ENCODE assay signal across 11 mouse cellular contexts in the genomic region with DNA sequence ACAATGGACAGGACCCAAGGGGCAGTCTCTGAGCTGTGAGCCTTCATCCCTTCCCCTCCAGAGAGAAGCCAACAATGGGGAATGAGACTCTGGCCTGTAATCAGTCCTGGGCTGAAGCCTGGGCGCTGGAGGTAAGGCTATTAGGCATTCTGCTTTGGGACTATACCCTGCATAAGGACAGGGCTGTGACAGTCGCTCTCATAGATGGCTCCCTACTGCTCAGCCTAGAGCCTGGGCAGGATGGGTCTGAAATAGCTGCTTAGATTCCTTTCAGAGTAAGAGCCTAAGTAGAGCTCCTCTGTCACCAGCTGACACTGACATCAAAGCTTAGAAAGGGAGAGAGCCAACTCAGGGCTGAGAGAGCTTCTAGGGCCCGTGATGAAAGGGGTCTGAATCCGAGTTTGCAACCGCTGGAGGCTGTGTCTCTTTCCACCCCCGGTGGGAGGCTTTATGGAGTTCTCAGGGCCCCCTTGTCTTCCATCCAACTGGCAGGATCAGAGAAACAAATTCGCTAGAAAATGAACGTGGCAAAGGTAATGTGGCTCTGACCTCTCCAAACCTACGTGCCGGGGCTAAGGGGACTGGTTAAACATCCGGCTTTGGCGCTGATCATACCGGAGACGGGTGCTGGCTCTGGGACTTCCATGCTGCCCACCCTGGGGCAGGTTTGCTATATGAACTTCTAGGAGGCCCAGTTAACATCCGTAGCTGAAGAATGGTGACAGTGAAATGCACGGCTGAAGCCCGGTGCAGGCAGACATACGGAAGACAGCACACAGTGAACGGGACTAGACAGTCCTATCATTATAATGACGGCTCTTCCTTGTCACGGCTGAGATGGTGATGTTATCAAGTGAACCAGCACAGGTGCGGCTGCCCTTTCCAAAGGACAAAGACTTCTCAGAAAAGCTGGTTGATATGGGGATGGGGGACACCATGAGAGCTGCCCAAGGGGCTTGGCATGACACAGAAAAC.
A peak's percentile ranks its signal among the peaks of the same experiment; 100 is the strongest.
DNase-seq lines count a peak whose midpoint lies in the region; ATAC-seq and TF ChIP-seq lines count a peak whose summit lies in the region.
"Had no signal": no experiment of that assay in that cellular context is flagged by ENCODE, and none has a peak within 500 bp of the region (broad histone marks: within the 10 kb centered on the region; RNA-seq: fewer than 3 reads in every experiment).

No protein-coding gene starts in this region.

- peaks cover 15% of the 10 kb centered on the region for H3K4me1 ChIP-seq in kidney, embryonic 16.5 days (ENCODE audit: insufficient read depth, low read length)
- H3K4me1 ChIP-seq in embryonic facial prominence, embryonic 14.5 days (ENCODE audit: control insufficient read depth, insufficient read depth, low read length) = peaks cover 21% of the 10 kb centered on the region
- H3K4me1 ChIP-seq in hindbrain, embryonic 16.5 days (ENCODE audit: control insufficient read depth, insufficient read depth, low read depth, low read length) = peaks cover 22% of the 10 kb centered on the region
- peaks cover 19% of the 10 kb centered on the region for H3K4me1 ChIP-seq in olfactory bulb, adult 2 months (ENCODE audit: control insufficient read depth, insufficient read depth, low read length)

- H3K4me2 ChIP-seq in kidney, embryonic 16.5 days (replicated peaks; ENCODE audit: low read depth, low read length) = no peak overlapping the region
- H3K4me2 ChIP-seq in embryonic facial prominence, embryonic 14.5 days (ENCODE audit: low read depth, low read length) = peak overlapping the region; percentile 40
- H3K4me2 ChIP-seq in hindbrain, embryonic 16.5 days (ENCODE audit: low read length) = peak overlapping the region; percentile 52; the same call in 1 of the 2 replicates

- DNase-seq in kidney, postnatal 4 days = no peak
- DNase-seq in embryonic facial prominence, embryonic 14.5 days (ENCODE audit: low spot score) = no peak
- DNase-seq in left cerebral cortex, adult 9 months (ENCODE audit: low spot score in 2 of 2) = no peak
- DNase-seq in urinary bladder, adult 18-20 months (ENCODE audit: low spot score in 2 of 2) = no peak
- DNase-seq in T-cell, adult 2 months (ENCODE audit: low spot score) = no peak
- DNase-seq: cerebellum, adult 8-10 months had no signal

- no peaks in the 10 kb centered on the region for H3K27me3 ChIP-seq in kidney, embryonic 16.5 days (ENCODE audit: insufficient read depth, low read length)
- H3K27me3 ChIP-seq in embryonic facial prominence, embryonic 14.5 days (replicated peaks; ENCODE audit: control insufficient read depth, insufficient read depth, low read length) = no peaks in the 10 kb centered on the region
- H3K27me3 ChIP-seq in hindbrain, embryonic 16.5 days (replicated peaks; ENCODE audit: control insufficient read depth, insufficient read depth, low read length) = no peaks in the 10 kb centered on the region
- H3K27me3 ChIP-seq: CH12.LX had no signal

- H3K9ac ChIP-seq in kidney, embryonic 16.5 days (replicated peaks; ENCODE audit: low read length) = no peak overlapping the region
- H3K9ac ChIP-seq in embryonic facial prominence, embryonic 14.5 days (ENCODE audit: low read depth, low read length) = no peak overlapping the region
- H3K9ac ChIP-seq in hindbrain, embryonic 16.5 days (ENCODE audit: low read depth, low read length) = 0 out of 2 replicates have a peak overlapping the region, but pooled peaks have one; percentile 38

- no peak for TF ChIP-seq CTCF in olfactory bulb, adult 2 months (IDR thresholded peaks at IDR 0.05; ENCODE audit: insufficient read depth, low read depth, low read length)

- no peak overlapping the region for H3K27ac ChIP-seq in kidney, embryonic 16.5 days (ENCODE audit: low read length)
- H3K27ac ChIP-seq in embryonic facial prominence, embryonic 14.5 days (replicated peaks; ENCODE audit: low read depth, low read length) = peak overlapping the region; percentile 61
- no peak overlapping the region for H3K27ac ChIP-seq in hindbrain, embryonic 16.5 days (ENCODE audit: low read depth, low read length)
- H3K27ac ChIP-seq in olfactory bulb, adult 2 months (ENCODE audit: insufficient read depth, low read depth, low read length) = peak overlapping the region; percentile 94
- H3K27ac ChIP-seq: gastrocnemius, adult 2 months had no signal

- no peak overlapping the region for H3K4me3 ChIP-seq in kidney, embryonic 16.5 days (ENCODE audit: low read length)
- no peak overlapping the region for H3K4me3 ChIP-seq in embryonic facial prominence, embryonic 14.5 days (ENCODE audit: low read depth, low read length)
- H3K4me3 ChIP-seq in hindbrain, embryonic 16.5 days (ENCODE audit: low read length) = no peak overlapping the region
- no peak overlapping the region for H3K4me3 ChIP-seq in olfactory bulb, adult 2 months (ENCODE audit: insufficient read depth, low read depth, low read length)

- no peak for TF ChIP-seq POLR2A in olfactory bulb, adult 2 months (IDR thresholded peaks at IDR 0.05; ENCODE audit: insufficient read depth, low read depth, low read length)

- ATAC-seq in kidney, embryonic 16.5 days (ENCODE audit: low FRiP score, low TSS enrichment) = peak; percentile 5; the same call in 1 of the 2 replicates
- no peak for ATAC-seq in embryonic facial prominence, embryonic 14.5 days (ENCODE audit: low read depth)
- peak; percentile 51 for ATAC-seq in hindbrain, embryonic 16.5 days

- H3K36me3 ChIP-seq in kidney, embryonic 16.5 days (ENCODE audit: insufficient read depth, low read length) = no peaks in the 10 kb centered on the region
- H3K36me3 ChIP-seq in embryonic facial prominence, embryonic 14.5 days (ENCODE audit: control insufficient read depth, insufficient read depth, low read length) = no peaks in the 10 kb centered on the region
- no peaks in the 10 kb centered on the region for H3K36me3 ChIP-seq in hindbrain, embryonic 16.5 days (ENCODE audit: control insufficient read depth, insufficient read depth, low read length)

- no peaks in the 10 kb centered on the region for H3K9me3 ChIP-seq in kidney, embryonic 16.5 days (ENCODE audit: low read length)
- no peaks in the 10 kb centered on the region for H3K9me3 ChIP-seq in embryonic facial prominence, embryonic 14.5 days (ENCODE audit: control insufficient read depth, low read length)
- H3K9me3 ChIP-seq in hindbrain, embryonic 16.5 days (ENCODE audit: control insufficient read depth, low read length) = no peaks in the 10 kb centered on the region

- 70% methylated on average over 22 of the region's 22 CpGs for WGBS in kidney, embryonic 16.5 days
- WGBS in embryonic facial prominence, embryonic 14.5 days = 40% methylated on average over 22 of the region's 22 CpGs
- WGBS in hindbrain, embryonic 16.5 days = 51% methylated on average over 22 of the region's 22 CpGs
- WGBS in olfactory bulb, adult 2 months = 61% methylated on average over 22 of the region's 22 CpGs

Comparison
In these comparisons a context has a peak if more than half of its experiments do, and no peak if none do; other contexts are left out.
1. H3K27ac ChIP-seq: peak in embryonic facial prominence, embryonic 14.5 days (single experiment) and olfactory bulb, adult 2 months (single experiment); none in kidney, embryonic 16.5 days (single experiment) and hindbrain, embryonic 16.5 days (single experiment).